Mouse (Mus musculus) thymus, postnatal 0 days (tissue): ENCODE measurements around the gene Cga. TPM values are rescaled to one million over a fixed set of nuclear protein-coding genes. Genes with fewer than 3 reads are reported as not detected.

ENCODE experiments used
- polyA plus RNA-seq: library from polyadenylated mRNA; unstranded; fragments of >200 nt; fragmentation: Nextera tagmentation; extraction: Ambion mirVana; gene quantifications from 2 replicates; pipeline ENCODE4 v1.2.1, GENCODE M21; 2015

The Cga gene
- polyA plus RNA-seq, 1 experiment from 2014 or later: 1.8 TPM

Other genes starting within 250 kb of the Cga start
- 15.9 and 26.0 TPM in 2 replicates for gene Slc35a1, start 206.3 kb upstream of the Cga start, polyA plus RNA-seq
- gene Cfap206, start 163.6 kb upstream of the Cga start, polyA plus RNA-seq: 0.33 and 0.56 TPM in 2 replicates
- gene Gm136, start 137.5 kb upstream of the Cga start, polyA plus RNA-seq: not detected in 2 replicates
- gene Smim8, start 115.4 kb upstream of the Cga start, polyA plus RNA-seq: 108 TPM in 2 replicates
- 19.3 and 20.7 TPM in 2 replicates for gene Zfp292, start 10.8 kb upstream of the Cga start, polyA plus RNA-seq